Mouse (Mus musculus): Measurements from ENCODE around the gene Fbln1. TPM values are rescaled to one million over a fixed set of nuclear protein-coding genes. Genes with fewer than 3 reads are reported as not detected.

Gene Fbln1
- polyA plus RNA-seq, 1 experiment from 2014 or later, result 50.9 TPM

- no peak overlapping the region for H3K4me3 ChIP-seq (replicated peaks; ENCODE audit: low read length)
- WGBS, result 97% methylated on average over 18 of the region's 18 CpGs
- H3K9me3 ChIP-seq (ENCODE audit: control insufficient read depth, low read length), result 0 out of 2 replicates have a peak, but pooled peaks cover 2% of the 10 kb centered on the region
- H3K36me3 ChIP-seq (ENCODE audit: control insufficient read depth, insufficient read depth), result peaks cover 4% of the 10 kb centered on the region; the same call in 1 of the 2 replicates
- H3K9ac ChIP-seq (replicated peaks; ENCODE audit: low read depth, low read length), result no peak overlapping the region
- H3K27ac ChIP-seq (ENCODE audit: low read length), result no peak overlapping the region
- no peak for ATAC-seq
- H3K27me3 ChIP-seq (replicated peaks; ENCODE audit: control insufficient read depth, insufficient read depth, low read length), result no peaks in the 10 kb centered on the region
- H3K4me1 ChIP-seq (replicated peaks; ENCODE audit: control insufficient read depth, insufficient read depth, low read length), result peaks cover 24% of the 10 kb centered on the region
- no peak overlapping the region for H3K4me2 ChIP-seq (ENCODE audit: low read length)
These were observed 5.5 kb downstream of the Fbln1 start for GRCm38 (mm10) chr15:85211101-85211760.

- H3K4me3 ChIP-seq (replicated peaks; ENCODE audit: low read length), result no peak overlapping the region
- WGBS, result 98% methylated on average over 7 of the region's 7 CpGs
- no peak overlapping the region for H3K27ac ChIP-seq (ENCODE audit: low read length)
- H3K4me1 ChIP-seq (replicated peaks; ENCODE audit: control insufficient read depth, insufficient read depth, low read length), result 0 out of 2 replicates have a peak, but pooled peaks cover 4% of the 10 kb centered on the region
- no peaks in the 10 kb centered on the region for H3K27me3 ChIP-seq (replicated peaks; ENCODE audit: control insufficient read depth, insufficient read depth, low read length)
- H3K9me3 ChIP-seq (ENCODE audit: control insufficient read depth, low read length), result 0 out of 2 replicates have a peak, but pooled peaks cover 2% of the 10 kb centered on the region
- no peak overlapping the region for H3K9ac ChIP-seq (replicated peaks; ENCODE audit: low read depth, low read length)
- H3K36me3 ChIP-seq (ENCODE audit: control insufficient read depth, insufficient read depth), result peaks cover 4% of the 10 kb centered on the region; the same call in 1 of the 2 replicates
- no peak overlapping the region for H3K4me2 ChIP-seq (ENCODE audit: low read length)
- no peak for ATAC-seq
These were observed 10.5 kb downstream of the Fbln1 start for GRCm38 (mm10) chr15:85216069-85216813.

- Histone ChIP-seq H3K27me3 (replicated peaks; ENCODE audit: control insufficient read depth, insufficient read depth, low read length) (no peaks in the 10 kb centered on the region), H3K27ac (ENCODE audit: low read length) (no peak overlapping the region), H3K36me3 (ENCODE audit: control insufficient read depth, insufficient read depth) (peaks cover 4% of the 10 kb centered on the region; the same call in 1 of the 2 replicates), H3K9ac (replicated peaks; ENCODE audit: low read depth, low read length) (no peak overlapping the region), H3K4me2 (ENCODE audit: low read length) (no peak overlapping the region), H3K4me1 (replicated peaks; ENCODE audit: control insufficient read depth, insufficient read depth, low read length) (0 out of 2 replicates have a peak, but pooled peaks cover 4% of the 10 kb centered on the region), H3K9me3 (ENCODE audit: control insufficient read depth, low read length) (0 out of 2 replicates have a peak, but pooled peaks cover 2% of the 10 kb centered on the region), H3K4me3 (replicated peaks; ENCODE audit: low read length) (no peak overlapping the region)
- ATAC-seq, result no peak
- 92% methylated on average over 5 of the region's 5 CpGs for WGBS
These were observed 13.0 kb downstream of the Fbln1 start for GRCm38 (mm10) chr15:85218617-85219265.

GRCm38 (mm10) chr15:85220371-85220770 is 14.6 kb downstream of the Fbln1 start:
- WGBS, result 89% methylated on average over 6 of the region's 6 CpGs
- no peak overlapping the region for H3K4me3 ChIP-seq (replicated peaks; ENCODE audit: low read length)
- H3K4me1 ChIP-seq (replicated peaks; ENCODE audit: control insufficient read depth, insufficient read depth, low read length), result 0 out of 2 replicates have a peak, but pooled peaks cover 4% of the 10 kb centered on the region
- no peak for ATAC-seq
- H3K27ac ChIP-seq (ENCODE audit: low read length), result no peak overlapping the region
- H3K4me2 ChIP-seq (ENCODE audit: low read length), result no peak overlapping the region
- H3K9ac ChIP-seq (replicated peaks; ENCODE audit: low read depth, low read length), result no peak overlapping the region
- 0 out of 2 replicates have a peak, but pooled peaks cover 2% of the 10 kb centered on the region for H3K9me3 ChIP-seq (ENCODE audit: control insufficient read depth, low read length)
- H3K36me3 ChIP-seq (ENCODE audit: control insufficient read depth, insufficient read depth), result peaks cover 12% of the 10 kb centered on the region
- no peaks in the 10 kb centered on the region for H3K27me3 ChIP-seq (replicated peaks; ENCODE audit: control insufficient read depth, insufficient read depth, low read length)

GRCm38 (mm10) chr15:85221115-85221854 is 15.5 kb downstream of the Fbln1 start:
- no peak for ATAC-seq
- 68% methylated on average over 12 of the region's 12 CpGs for WGBS

GRCm38 (mm10) chr15:85225693-85226092 is 19.9 kb downstream of the Fbln1 start:
- H3K9ac ChIP-seq (replicated peaks; ENCODE audit: low read depth, low read length), result no peak overlapping the region
- peaks cover 8% of the 10 kb centered on the region for H3K36me3 ChIP-seq (ENCODE audit: control insufficient read depth, insufficient read depth)
- no peak overlapping the region for H3K27ac ChIP-seq (ENCODE audit: low read length)
- H3K9me3 ChIP-seq (ENCODE audit: control insufficient read depth, low read length), result no peaks in the 10 kb centered on the region
- H3K4me2 ChIP-seq (ENCODE audit: low read length), result no peak overlapping the region
- H3K4me1 ChIP-seq (replicated peaks; ENCODE audit: control insufficient read depth, insufficient read depth, low read length), result 0 out of 2 replicates have a peak, but pooled peaks cover 4% of the 10 kb centered on the region
- H3K4me3 ChIP-seq (replicated peaks; ENCODE audit: low read length), result no peak overlapping the region
- ATAC-seq, result no peak
- 91% methylated on average over 3 of the region's 3 CpGs for WGBS
- no peaks in the 10 kb centered on the region for H3K27me3 ChIP-seq (replicated peaks; ENCODE audit: control insufficient read depth, insufficient read depth, low read length)

More at GRCm38 (mm10) chr15:85221115-85221854, 15.5 kb downstream of the Fbln1 start:
- Histone ChIP-seq H3K4me2 (ENCODE audit: low read length) (no peak overlapping the region), H3K4me1 (replicated peaks; ENCODE audit: control insufficient read depth, insufficient read depth, low read length) (0 out of 2 replicates have a peak, but pooled peaks cover 4% of the 10 kb centered on the region), H3K4me3 (replicated peaks; ENCODE audit: low read length) (no peak overlapping the region), H3K36me3 (ENCODE audit: control insufficient read depth, insufficient read depth) (peaks cover 8% of the 10 kb centered on the region), H3K27ac (ENCODE audit: low read length) (no peak overlapping the region), H3K27me3 (replicated peaks; ENCODE audit: control insufficient read depth, insufficient read depth, low read length) (no peaks in the 10 kb centered on the region), H3K9ac (replicated peaks; ENCODE audit: low read depth, low read length) (no peak overlapping the region), H3K9me3 (ENCODE audit: control insufficient read depth, low read length) (no peaks in the 10 kb centered on the region)

- H3K4me2 ChIP-seq (ENCODE audit: low read length), result no peak overlapping the region
- H3K27ac ChIP-seq (ENCODE audit: low read length), result no peak overlapping the region
- no peak for ATAC-seq
- H3K27me3 ChIP-seq (replicated peaks; ENCODE audit: control insufficient read depth, insufficient read depth, low read length), result no peaks in the 10 kb centered on the region
- H3K9me3 ChIP-seq (ENCODE audit: control insufficient read depth, low read length), result no peaks in the 10 kb centered on the region
- H3K4me1 ChIP-seq (replicated peaks; ENCODE audit: control insufficient read depth, insufficient read depth, low read length), result no peaks in the 10 kb centered on the region
- H3K4me3 ChIP-seq (replicated peaks; ENCODE audit: low read length), result no peak overlapping the region
- H3K9ac ChIP-seq (replicated peaks; ENCODE audit: low read depth, low read length), result no peak overlapping the region
- peaks cover 8% of the 10 kb centered on the region for H3K36me3 ChIP-seq (ENCODE audit: control insufficient read depth, insufficient read depth)
- 86% methylated on average over 7 of the region's 7 CpGs for WGBS
These were observed 21.1 kb downstream of the Fbln1 start for GRCm38 (mm10) chr15:85226841-85227240.

- Histone ChIP-seq H3K9ac (replicated peaks; ENCODE audit: low read depth, low read length) (no peak overlapping the region), H3K27me3 (replicated peaks; ENCODE audit: control insufficient read depth, insufficient read depth, low read length) (no peaks in the 10 kb centered on the region), H3K27ac (ENCODE audit: low read length) (no peak overlapping the region), H3K4me1 (replicated peaks; ENCODE audit: control insufficient read depth, insufficient read depth, low read length) (no peaks in the 10 kb centered on the region), H3K4me2 (ENCODE audit: low read length) (no peak overlapping the region), H3K36me3 (ENCODE audit: control insufficient read depth, insufficient read depth) (peaks cover 8% of the 10 kb centered on the region), H3K4me3 (replicated peaks; ENCODE audit: low read length) (no peak overlapping the region), H3K9me3 (ENCODE audit: control insufficient read depth, low read length) (no peaks in the 10 kb centered on the region)
- WGBS, result 83% methylated on average over 3 of the region's 3 CpGs
- ATAC-seq, result no peak
These were observed 22.8 kb downstream of the Fbln1 start for GRCm38 (mm10) chr15:85228568-85228967.

Data from forebrain, embryonic 16.5 days (tissue).